Mouse (Mus musculus) kidney, adult 9 months (tissue): Measurements from ENCODE around the gene Fam122a.

ENCODE experiments used
- DNase-seq: peaks from one replicate; pipeline ENCODE4 v3.0.0; 2022

Fam122a gene

GRCm38 (mm10) chr19:24426759-24427181 lies 50.4 kb downstream of the Fam122a start:
- DNase-seq: no peak
